Mouse (Mus musculus): Measurements from ENCODE around the gene Zic5. TPM values are rescaled to one million over a fixed set of nuclear protein-coding genes. Genes with fewer than 3 reads are reported as not detected.
"Not testable (repeated sequence)": the region's sequence is repeated elsewhere in the genome, so short reads cannot be mapped to it uniquely, and the experiment has no call there.

Zic5 gene
- polyA plus RNA-seq, 1 experiment from 2014 or later: 0.20 TPM

GRCm38 (mm10) chr14:122471449-122472085, 6.1 kb upstream of the Zic5 start:
- no peaks in the 10 kb centered on the region for H3K36me3 ChIP-seq
- 8% methylated on average over 21 of the region's 31 CpGs for WGBS
- peaks cover 28% of the 10 kb centered on the region for H3K4me1 ChIP-seq
- no peak overlapping the region for H3K27ac ChIP-seq
- no peaks in the 10 kb centered on the region for H3K9me3 ChIP-seq
- H3K4me3 ChIP-seq: no peak overlapping the region
- H3K4me2 ChIP-seq: no peak overlapping the region
- H3K27me3 ChIP-seq: peaks cover 100% of the 10 kb centered on the region
- H3K9ac ChIP-seq: no peak overlapping the region
- no peak for ATAC-seq (ENCODE audit: insufficient number of reproducible peaks, insufficient read depth, low FRiP score, low TSS enrichment, low read depth)

DNA sequence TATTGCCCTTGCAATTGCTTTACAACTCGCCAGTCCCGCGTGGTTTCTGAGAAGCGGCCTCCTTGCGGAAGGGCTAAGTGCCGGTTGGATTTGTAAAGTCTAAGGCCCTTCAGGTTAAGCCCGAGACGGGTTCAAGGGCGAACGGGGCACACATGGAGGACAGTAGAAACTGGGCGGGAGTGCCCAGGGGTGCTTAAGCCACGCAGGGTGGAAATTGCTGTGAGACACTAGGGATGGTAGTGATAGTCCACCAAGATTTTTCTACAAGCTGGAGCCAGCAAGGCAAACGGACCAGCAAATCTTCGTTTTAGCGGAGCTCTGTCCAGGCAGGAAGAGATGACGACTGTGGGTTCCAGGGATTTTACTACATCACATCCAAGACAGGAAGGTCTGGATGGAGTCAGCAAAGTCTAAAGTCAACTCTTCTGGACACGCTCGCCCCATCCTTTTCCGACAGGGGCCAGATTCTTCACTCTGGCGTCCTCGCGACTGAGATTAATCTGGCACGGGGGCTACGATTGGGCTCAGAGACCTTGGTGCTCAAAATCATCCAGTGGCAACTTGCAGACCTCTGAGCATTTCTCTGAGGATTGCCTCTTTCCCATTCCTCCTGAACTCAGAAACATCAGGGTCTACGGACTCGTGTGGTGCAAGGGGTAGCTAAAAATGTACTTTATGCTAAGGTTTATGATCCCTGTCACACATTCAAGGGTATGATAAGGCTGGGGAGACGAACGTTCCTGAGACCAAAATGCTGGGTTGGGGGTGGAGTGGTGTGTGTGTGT, 3.7 kb upstream of the Zic5 start:
- no peak for ATAC-seq (ENCODE audit: insufficient number of reproducible peaks, insufficient read depth, low FRiP score, low TSS enrichment, low read depth)
- WGBS: 3% methylated on average over 28 of the region's 28 CpGs
- H3K4me2 ChIP-seq: no peak overlapping the region
- H3K4me1 ChIP-seq: peaks cover 20% of the 10 kb centered on the region
- peaks cover 100% of the 10 kb centered on the region for H3K27me3 ChIP-seq
- no peak overlapping the region for H3K27ac ChIP-seq
- no peaks in the 10 kb centered on the region for H3K9me3 ChIP-seq
- no peaks in the 10 kb centered on the region for H3K36me3 ChIP-seq
- no peak overlapping the region for H3K4me3 ChIP-seq
- H3K9ac ChIP-seq: no peak overlapping the region

GRCm38 (mm10) chr14:122467926-122468841, 2.7 kb upstream of the Zic5 start:
- H3K4me1 ChIP-seq: peaks cover 24% of the 10 kb centered on the region
- ATAC-seq (ENCODE audit: insufficient number of reproducible peaks, insufficient read depth, low FRiP score, low TSS enrichment, low read depth): no peak
- 5% methylated on average over 23 of the region's 23 CpGs for WGBS
- peaks cover 100% of the 10 kb centered on the region for H3K27me3 ChIP-seq
- H3K4me2 ChIP-seq: no peak overlapping the region
- H3K9me3 ChIP-seq: no peaks in the 10 kb centered on the region
- H3K36me3 ChIP-seq: no peaks in the 10 kb centered on the region
- no peak overlapping the region for H3K27ac ChIP-seq
- H3K9ac ChIP-seq: no peak overlapping the region
- H3K4me3 ChIP-seq: no peak overlapping the region

DNA sequence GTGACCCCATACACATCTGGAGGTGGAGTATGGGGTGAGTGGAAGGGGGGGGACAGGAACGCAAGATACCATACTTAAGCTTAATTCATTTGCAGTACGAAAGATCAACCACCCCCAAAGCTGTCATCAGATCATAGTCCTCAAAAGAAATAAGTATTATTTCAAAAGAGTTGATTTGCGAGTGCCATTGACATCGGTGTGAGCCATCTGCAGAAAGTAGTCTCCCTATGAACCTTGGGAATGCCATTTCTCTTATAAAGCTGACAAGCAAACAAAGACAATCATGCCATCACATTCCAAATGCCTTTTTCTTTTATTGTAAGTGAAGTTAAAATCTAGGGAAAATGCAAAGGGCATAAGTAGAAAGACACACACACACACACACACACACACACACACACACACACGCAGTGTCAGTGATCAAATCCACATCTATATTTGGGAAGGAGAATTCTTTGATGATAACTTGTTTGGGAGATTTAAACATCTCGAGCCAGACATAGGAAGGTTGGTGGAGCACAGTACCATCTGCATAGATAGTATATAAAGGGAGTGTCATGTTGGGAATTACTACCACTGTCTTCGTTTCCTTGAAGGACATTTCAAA, 1.4 kb upstream of the Zic5 start:
- ATAC-seq (ENCODE audit: insufficient number of reproducible peaks, insufficient read depth, low FRiP score, low TSS enrichment, low read depth): no peak
- Histone ChIP-seq H3K36me3 (no peaks in the 10 kb centered on the region), H3K9ac (no peak overlapping the region), H3K4me3 (no peak overlapping the region), H3K27me3 (peaks cover 100% of the 10 kb centered on the region), H3K9me3 (no peaks in the 10 kb centered on the region), H3K27ac (no peak overlapping the region), H3K4me2 (no peak overlapping the region), H3K4me1 (peaks cover 24% of the 10 kb centered on the region)
- 61% methylated on average over 7 of the region's 7 CpGs for WGBS

DNA sequence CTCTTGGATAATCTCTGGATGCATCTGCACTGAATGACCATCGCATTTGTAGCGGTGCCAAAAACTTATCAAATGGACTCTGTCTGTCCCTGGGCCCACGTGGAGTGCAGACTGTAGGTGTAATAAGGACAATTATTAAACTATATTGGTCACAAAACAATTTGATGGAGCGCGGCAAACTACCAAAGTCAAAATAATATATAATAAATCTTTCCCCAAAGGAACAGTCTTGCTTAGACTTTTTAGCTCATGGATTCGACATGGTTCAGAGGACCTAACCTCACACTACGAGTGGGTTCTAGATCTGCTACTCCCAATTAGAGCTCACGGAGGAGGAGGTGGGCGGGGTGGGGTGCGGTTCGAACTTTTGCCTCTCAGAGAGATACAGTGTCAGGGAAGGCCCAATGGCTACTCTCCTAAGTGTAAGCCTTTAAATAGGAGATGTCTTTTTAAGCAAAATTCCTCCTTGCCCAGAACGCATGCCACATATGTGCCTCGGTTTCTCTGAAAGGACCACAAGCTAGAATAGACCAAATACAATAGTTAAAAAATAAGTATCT, 534 bp upstream of the Zic5 start:
- no peak for ATAC-seq (ENCODE audit: insufficient number of reproducible peaks, insufficient read depth, low FRiP score, low TSS enrichment, low read depth)
- Histone ChIP-seq H3K4me1 (peaks cover 24% of the 10 kb centered on the region), H3K36me3 (no peaks in the 10 kb centered on the region), H3K4me3 (no peak overlapping the region; the same call in 1 of the 2 replicates), H3K9me3 (no peaks in the 10 kb centered on the region), H3K27ac (no peak overlapping the region), H3K27me3 (peaks cover 98% of the 10 kb centered on the region), H3K9ac (no peak overlapping the region), H3K4me2 (no peak overlapping the region; the same call in 1 of the 2 replicates)
- WGBS: 23% methylated on average over 13 of the region's 13 CpGs

DNA sequence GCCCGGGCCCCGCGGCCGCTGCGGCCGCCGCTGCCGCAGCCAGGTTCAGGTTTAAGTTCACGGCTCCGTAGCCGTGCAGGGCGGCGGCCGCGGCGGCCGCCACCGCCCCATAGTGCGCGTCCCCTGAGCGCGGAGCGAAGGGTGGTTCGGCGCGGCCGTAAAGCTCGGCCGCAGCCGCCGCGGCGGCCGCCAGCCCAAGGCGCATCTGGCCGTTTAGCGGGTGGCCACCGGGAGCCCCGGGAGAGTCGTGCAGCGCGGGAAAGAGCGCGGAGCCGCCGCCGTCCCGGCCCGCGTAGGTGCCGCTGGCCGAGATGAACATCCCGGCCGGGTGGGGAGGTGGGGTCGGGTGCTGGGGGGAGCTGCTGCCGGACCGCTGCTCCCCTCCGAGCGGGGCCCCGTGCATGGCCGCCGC, 1.1 kb downstream of the Zic5 start:
- peak overlapping the region; percentile 61 for H3K9ac ChIP-seq
- ATAC-seq (ENCODE audit: insufficient number of reproducible peaks, insufficient read depth, low FRiP score, low TSS enrichment, low read depth): 0 out of 2 replicates have a peak, but pooled peaks have one; percentile 22

DNA sequence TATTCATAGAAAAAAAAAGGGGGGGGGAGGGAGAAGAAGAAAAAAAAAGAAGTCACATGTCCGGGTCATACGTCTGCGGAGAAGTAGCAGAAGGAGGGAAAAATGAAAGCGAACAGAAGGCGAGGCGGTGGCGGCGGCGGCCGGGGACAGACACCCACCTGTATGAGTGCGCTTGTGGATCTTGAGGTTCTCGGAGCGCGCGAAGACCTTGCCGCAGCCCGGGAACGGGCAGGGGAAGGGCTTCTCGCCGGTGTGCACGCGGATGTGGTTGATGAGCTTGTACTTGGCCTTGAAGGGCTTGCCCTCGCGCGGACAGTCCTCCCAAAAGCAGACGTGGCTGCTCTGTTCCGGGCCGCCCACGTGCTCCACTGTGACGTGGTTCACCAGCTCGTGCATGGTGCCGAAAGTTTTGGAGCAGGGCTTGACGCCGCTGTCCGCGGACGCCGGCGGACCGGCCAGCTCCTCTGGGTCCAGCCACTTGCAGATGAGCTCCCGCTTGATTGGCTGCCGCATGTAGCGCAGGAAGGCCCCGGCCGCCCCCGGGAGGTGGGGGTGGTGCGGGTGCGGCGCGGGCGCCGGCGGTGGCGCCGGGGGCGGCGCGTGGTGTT, 1.6 kb downstream of the Zic5 start:
- Histone ChIP-seq H3K9ac (peak overlapping the region; percentile 61), H3K4me3 (peak overlapping the region; percentile 51), H3K4me1 (peaks cover 24% of the 10 kb centered on the region), H3K4me2 (peak overlapping the region; percentile 89), H3K27me3 (peaks cover 91% of the 10 kb centered on the region)
- WGBS: 1% methylated on average over 53 of the region's 58 CpGs
- not testable (repeated sequence) for H3K9me3 ChIP-seq, H3K27ac ChIP-seq, H3K36me3 ChIP-seq
- ATAC-seq (ENCODE audit: insufficient number of reproducible peaks, insufficient read depth, low FRiP score, low TSS enrichment, low read depth): peak; percentile 13; the same call in 1 of the 2 replicates

More for the DNA sequence above, 1.1 kb downstream of the Zic5 start:
- Histone ChIP-seq H3K27ac (no peak overlapping the region), H3K4me1 (peaks cover 24% of the 10 kb centered on the region), H3K9me3 (no peaks in the 10 kb centered on the region), H3K27me3 (peaks cover 95% of the 10 kb centered on the region), H3K4me3 (peak overlapping the region; percentile 51), H3K4me2 (peak overlapping the region; percentile 89), H3K36me3 (no peaks in the 10 kb centered on the region)
- WGBS: under 1% methylated on average over 53 of the region's 62 CpGs

- no peaks in the 10 kb centered on the region for H3K36me3 ChIP-seq
- H3K4me1 ChIP-seq: peaks cover 24% of the 10 kb centered on the region
- peak overlapping the region; percentile 89 for H3K4me2 ChIP-seq
- peak overlapping the region; percentile 51 for H3K4me3 ChIP-seq
- 1% methylated on average over 40 of the region's 40 CpGs for WGBS
- H3K27ac ChIP-seq: no peak overlapping the region
- H3K27me3 ChIP-seq: peaks cover 85% of the 10 kb centered on the region
- no peak overlapping the region for H3K9ac ChIP-seq
- no peaks in the 10 kb centered on the region for H3K9me3 ChIP-seq
- no peak for ATAC-seq (ENCODE audit: insufficient number of reproducible peaks, insufficient read depth, low FRiP score, low TSS enrichment, low read depth)
These were observed 2.3 kb downstream of the Zic5 start for GRCm38 (mm10) chr14:122463080-122463691.

DNA sequence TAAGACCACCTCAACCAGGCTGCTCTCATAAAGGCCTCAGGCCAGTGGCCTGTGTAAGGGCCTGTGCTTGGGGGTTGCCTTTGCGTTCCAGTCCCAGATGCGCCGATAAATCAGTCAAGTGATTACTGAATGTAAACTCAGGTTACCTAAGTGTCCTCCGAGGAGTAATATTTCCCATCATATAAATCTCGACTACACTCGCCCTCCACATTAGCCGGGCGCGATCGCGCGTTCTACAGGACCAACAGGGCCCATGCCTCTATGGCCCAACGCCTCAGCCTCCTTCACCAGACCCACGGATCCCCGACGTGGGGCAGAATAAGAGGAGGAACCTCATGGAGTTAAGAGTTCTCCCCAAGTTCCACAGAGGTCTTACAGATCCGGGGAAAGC, 2.8 kb downstream of the Zic5 start:
- peaks cover 24% of the 10 kb centered on the region for H3K4me1 ChIP-seq
- no peak overlapping the region for H3K9ac ChIP-seq
- no peaks in the 10 kb centered on the region for H3K9me3 ChIP-seq
- H3K36me3 ChIP-seq: no peaks in the 10 kb centered on the region
- WGBS: 11% methylated on average over 17 of the region's 17 CpGs
- H3K27ac ChIP-seq: no peak overlapping the region
- peaks cover 80% of the 10 kb centered on the region for H3K27me3 ChIP-seq
- peak overlapping the region; percentile 51; the same call in 1 of the 2 replicates for H3K4me3 ChIP-seq
- no peak for ATAC-seq (ENCODE audit: insufficient number of reproducible peaks, insufficient read depth, low FRiP score, low TSS enrichment, low read depth)
- no peak overlapping the region for H3K4me2 ChIP-seq

- Histone ChIP-seq H3K27me3 (peaks cover 72% of the 10 kb centered on the region), H3K9ac (no peak overlapping the region), H3K4me1 (peaks cover 24% of the 10 kb centered on the region), H3K4me3 (no peak overlapping the region), H3K9me3 (no peaks in the 10 kb centered on the region), H3K36me3 (no peaks in the 10 kb centered on the region), H3K27ac (no peak overlapping the region), H3K4me2 (no peak overlapping the region)
- 24% methylated on average over 9 of the region's 9 CpGs for WGBS
- no peak for ATAC-seq (ENCODE audit: insufficient number of reproducible peaks, insufficient read depth, low FRiP score, low TSS enrichment, low read depth)
These were observed 3.5 kb downstream of the Zic5 start for GRCm38 (mm10) chr14:122461966-122462365.
